Mouse (Mus musculus) forebrain, embryonic 11.5 days (tissue): ENCODE measurements around the gene Neurl4. TPM values are rescaled to one million over a fixed set of nuclear protein-coding genes. Genes with fewer than 3 reads are reported as not detected.

ENCODE experiments used
- ATAC-seq: fragments of 200-750 bp; cut with Nextera tagmentation; replicated peaks from 2 replicates; pipeline ENCODE4 v1.8.0; 2017; ENCODE audit warnings: moderate TSS enrichment; ENCODE audit not compliant: low FRiP score
- DNase-seq: peaks from one replicate; pipeline ENCODE4 v3.0.0-alpha.2; 2017; ENCODE audit warnings: low spot score
- H3K27ac ChIP-seq: fragments of 300-500 bp; sonication (generic); 2 replicates; pipeline ENCODE4 v1.5.1; 2014; ENCODE audit warnings: low read depth, low read length
- H3K27me3 ChIP-seq: fragments of 300-500 bp; sonication (generic); 2 replicates; pipeline ENCODE4 v1.6.1; 2014; ENCODE audit warnings: mild to moderate bottlenecking, low read length, mixed read lengths; ENCODE audit not compliant: control insufficient read depth, insufficient read depth
- H3K36me3 ChIP-seq: fragments of 300-500 bp; sonication (generic); 2 replicates; pipeline ENCODE4 v1.6.1; 2014; ENCODE audit warnings: mild to moderate bottlenecking, low read length, moderate library complexity, mixed read lengths; ENCODE audit not compliant: control insufficient read depth, insufficient read depth
- H3K4me1 ChIP-seq: fragments of 300-500 bp; sonication (generic); replicated peaks from 2 replicates; pipeline ENCODE4 v1.6.1; 2014; ENCODE audit warnings: low read length, mixed read lengths; ENCODE audit not compliant: control insufficient read depth, insufficient read depth
- H3K4me2 ChIP-seq: fragments of 300-500 bp; sonication (generic); 2 replicates; pipeline ENCODE4 v1.6.1; 2014; ENCODE audit warnings: low read depth, mild to moderate bottlenecking, low read length, moderate library complexity, mixed read lengths; ENCODE audit not compliant: severe bottlenecking
- H3K4me3 ChIP-seq: fragments of 300-500 bp; sonication (generic); 2 replicates; pipeline ENCODE4 v1.5.1; 2014; ENCODE audit warnings: low read depth, low read length
- H3K9ac ChIP-seq: fragments of 300-500 bp; sonication (generic); 2 replicates; pipeline ENCODE4 v1.6.1; 2014; ENCODE audit warnings: low read length
- H3K9me3 ChIP-seq: fragments of 300-500 bp; sonication (generic); 2 replicates; pipeline ENCODE4 v1.6.1; 2016; ENCODE audit warnings: low read length, mixed read lengths; ENCODE audit not compliant: control insufficient read depth
- WGBS: fragments of 180-500 bp; shearing (Covaris S2); extraction: QIAGEN DNeasy Blood & Tissue Kit; methylation state at CpG from one replicate; pipeline ENCODE4 v1.1.7; 2014; 5-methylcytosine and 5-hydroxymethylcytosine counted together
- polyA plus RNA-seq: library from polyadenylated mRNA; unstranded; fragments of >200 nt; fragmentation: Nextera tagmentation; extraction: Ambion mirVana; gene quantifications from 2 replicates; pipeline ENCODE4 v1.2.1, GENCODE M21; 2014

The Neurl4 gene
- polyA plus RNA-seq, 1 experiment from 2014 or later = 23.0 TPM

DNA sequence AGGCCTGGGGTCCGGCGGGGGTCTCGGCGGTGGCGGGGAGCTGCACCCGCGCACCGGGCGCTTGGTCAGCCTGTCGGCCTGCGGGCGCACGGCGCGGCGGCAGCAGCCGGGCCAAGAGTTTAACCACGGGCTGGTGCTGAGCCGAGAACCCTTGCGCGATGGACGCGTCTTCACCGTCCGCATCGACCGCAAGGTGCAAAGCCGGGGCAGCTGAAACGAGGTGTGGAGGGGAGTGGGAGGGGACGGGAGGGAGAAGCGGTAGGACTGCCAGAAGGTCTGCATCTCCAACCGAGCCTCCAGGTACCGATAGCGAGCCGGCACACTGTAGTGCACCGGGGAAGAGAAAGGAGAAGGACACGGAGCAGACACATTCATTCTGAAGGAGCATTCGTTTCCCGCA, 1.1 kb downstream of the Neurl4 start:
- Histone ChIP-seq H3K4me2 (peak overlapping the region; percentile 93), H3K9ac (peak overlapping the region; percentile 89), H3K36me3 (peaks cover 8% of the 10 kb centered on the region; the same call in 1 of the 2 replicates), H3K27ac (peak overlapping the region; percentile 96), H3K27me3 (no peaks in the 10 kb centered on the region), H3K4me1 (peaks cover 3% of the 10 kb centered on the region; the same call in 1 of the 2 replicates), H3K9me3 (no peaks in the 10 kb centered on the region), H3K4me3 (peak overlapping the region; percentile 96)
- WGBS = under 1% methylated on average over 39 of the region's 39 CpGs
- ATAC-seq = peak; percentile 5; the same call in 1 of the 2 replicates
- DNase-seq = no peak

DNA sequence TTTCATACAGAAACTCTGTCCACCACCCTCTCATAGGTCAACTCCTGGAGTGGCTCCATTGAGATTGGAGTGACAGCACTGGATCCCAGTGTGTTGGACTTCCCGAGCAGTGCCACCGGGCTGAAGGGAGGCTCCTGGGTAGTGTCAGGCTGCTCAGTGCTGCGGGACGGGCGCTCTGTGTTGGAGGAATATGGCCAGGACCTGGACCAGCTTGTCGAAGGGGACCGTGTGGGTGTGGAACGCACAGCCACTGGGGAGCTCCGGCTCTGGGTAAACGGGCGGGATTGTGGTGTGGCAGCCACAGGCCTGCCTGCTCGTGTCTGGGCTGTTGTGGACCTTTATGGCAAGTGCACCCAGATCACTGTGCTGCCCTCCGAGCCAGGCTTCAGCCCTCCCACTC, 2.1 kb downstream of the Neurl4 start:
- Histone ChIP-seq H3K27ac (no peak overlapping the region), H3K4me1 (peaks cover 3% of the 10 kb centered on the region; the same call in 1 of the 2 replicates), H3K4me2 (peak overlapping the region; percentile 93), H3K9ac (no peak overlapping the region), H3K9me3 (no peaks in the 10 kb centered on the region), H3K4me3 (peak overlapping the region; percentile 96), H3K27me3 (no peaks in the 10 kb centered on the region), H3K36me3 (peaks cover 15% of the 10 kb centered on the region; the same call in 1 of the 2 replicates)
- DNase-seq = no peak
- WGBS = 89% methylated on average over 13 of the region's 13 CpGs
- ATAC-seq = no peak

DNA sequence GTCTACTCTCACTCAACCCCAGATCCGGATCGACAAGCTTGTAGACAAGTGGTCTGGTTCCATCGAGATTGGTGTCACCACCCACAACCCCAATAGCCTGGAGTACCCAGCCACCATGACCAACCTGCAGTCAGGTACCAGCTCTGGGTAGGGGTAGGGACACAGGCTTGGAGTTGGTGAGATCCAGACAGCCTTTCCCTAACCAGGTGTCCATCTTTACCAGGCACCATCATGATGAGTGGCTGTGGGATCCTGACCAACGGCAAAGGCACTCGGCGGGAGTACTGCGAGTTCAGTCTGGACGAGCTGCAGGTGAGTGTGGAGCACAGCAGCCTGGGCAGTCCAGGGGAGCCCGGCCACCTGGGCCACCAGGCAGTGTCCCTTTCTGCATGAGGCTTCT, 3.4 kb downstream of the Neurl4 start:
- no peaks in the 10 kb centered on the region for H3K27me3 ChIP-seq
- peaks cover 3% of the 10 kb centered on the region; the same call in 1 of the 2 replicates for H3K4me1 ChIP-seq
- H3K9me3 ChIP-seq = no peaks in the 10 kb centered on the region
- H3K4me2 ChIP-seq = no peak overlapping the region
- H3K27ac ChIP-seq = no peak overlapping the region
- H3K36me3 ChIP-seq = peaks cover 27% of the 10 kb centered on the region; the same call in 1 of the 2 replicates
- WGBS = 94% methylated on average over 9 of the region's 9 CpGs
- H3K9ac ChIP-seq = no peak overlapping the region
- no peak for DNase-seq
- no peak overlapping the region for H3K4me3 ChIP-seq
- ATAC-seq = no peak

DNA sequence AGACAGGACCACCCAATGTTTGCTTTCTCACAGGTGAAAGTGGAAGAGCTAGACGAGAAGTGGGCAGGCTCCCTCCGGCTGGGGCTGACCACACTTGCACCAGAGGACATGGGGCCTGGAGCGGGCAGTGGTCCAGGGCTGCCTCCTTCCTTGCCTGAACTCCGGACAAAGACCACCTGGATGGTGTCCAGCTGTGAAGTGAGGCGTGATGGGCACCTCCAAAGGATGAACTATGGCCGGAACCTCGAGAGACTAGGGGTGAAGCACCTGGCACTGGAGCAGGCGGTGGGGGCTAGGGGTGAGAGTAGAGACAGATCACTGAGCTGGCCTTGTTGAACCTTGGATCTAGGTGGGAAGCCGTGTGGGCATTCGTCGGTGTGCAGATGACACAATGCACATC, 7.8 kb downstream of the Neurl4 start:
- WGBS = 97% methylated on average over 11 of the region's 11 CpGs
- Histone ChIP-seq H3K9me3 (no peaks in the 10 kb centered on the region), H3K27me3 (no peaks in the 10 kb centered on the region), H3K4me2 (no peak overlapping the region), H3K9ac (no peak overlapping the region), H3K4me1 (peaks cover 3% of the 10 kb centered on the region; the same call in 1 of the 2 replicates), H3K27ac (no peak overlapping the region), H3K4me3 (no peak overlapping the region), H3K36me3 (peaks cover 42% of the 10 kb centered on the region)
- ATAC-seq (no peak), DNase-seq (no peak)

DNA sequence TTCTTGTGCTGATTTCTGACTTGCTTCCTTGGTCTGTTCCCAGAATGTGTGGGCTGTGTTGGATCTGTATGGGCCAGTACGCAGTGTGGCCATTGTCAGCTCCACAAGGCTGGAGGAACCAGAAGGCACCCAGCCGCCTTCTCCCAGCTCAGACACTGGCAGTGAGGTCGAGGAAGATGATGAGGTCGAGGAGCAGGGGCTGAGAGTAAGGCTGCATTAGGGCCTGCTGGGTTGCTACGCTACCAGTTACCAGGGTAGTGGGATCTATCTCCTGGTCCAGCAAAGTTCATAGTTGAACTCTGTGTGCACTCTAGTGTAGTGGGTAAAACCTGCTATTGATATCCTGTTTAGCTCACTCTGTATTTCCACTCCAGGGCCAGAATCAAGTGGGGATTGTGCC, 8.3 kb downstream of the Neurl4 start:
- Histone ChIP-seq H3K27ac (no peak overlapping the region), H3K36me3 (peaks cover 42% of the 10 kb centered on the region), H3K4me1 (peaks cover 3% of the 10 kb centered on the region; the same call in 1 of the 2 replicates), H3K4me3 (no peak overlapping the region), H3K27me3 (no peaks in the 10 kb centered on the region), H3K9ac (no peak overlapping the region), H3K9me3 (no peaks in the 10 kb centered on the region), H3K4me2 (no peak overlapping the region)
- WGBS = 92% methylated on average over 5 of the region's 5 CpGs
- ATAC-seq (no peak), DNase-seq (no peak)

DNA sequence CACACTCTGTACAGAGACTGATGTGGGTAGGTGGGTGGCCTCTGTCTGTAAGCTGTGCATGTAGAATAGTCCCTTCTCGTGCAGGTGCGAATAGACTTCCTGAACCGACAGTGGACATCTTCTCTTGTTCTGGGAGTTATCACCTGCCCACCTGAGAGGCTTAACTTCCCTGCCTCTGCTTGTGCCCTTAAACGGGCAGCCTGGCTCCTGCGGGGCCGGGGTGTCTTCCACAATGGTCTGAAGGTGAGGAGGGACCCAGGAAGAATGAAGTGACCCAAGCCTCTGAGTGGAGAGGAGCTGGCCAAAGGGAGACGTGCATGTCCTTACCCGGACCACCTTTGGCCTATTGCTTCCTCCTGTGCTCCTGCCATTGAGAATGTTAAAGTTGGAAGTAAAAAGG, 9.3 kb downstream of the Neurl4 start:
- no peaks in the 10 kb centered on the region for H3K27me3 ChIP-seq
- no peak for ATAC-seq
- peaks cover 42% of the 10 kb centered on the region for H3K36me3 ChIP-seq
- 95% methylated on average over 8 of the region's 8 CpGs for WGBS
- H3K4me1 ChIP-seq = peaks cover 11% of the 10 kb centered on the region
- no peak overlapping the region for H3K4me2 ChIP-seq
- H3K9me3 ChIP-seq = no peaks in the 10 kb centered on the region
- no peak overlapping the region for H3K9ac ChIP-seq
- DNase-seq = no peak
- H3K4me3 ChIP-seq = no peak overlapping the region
- no peak overlapping the region for H3K27ac ChIP-seq

DNA sequence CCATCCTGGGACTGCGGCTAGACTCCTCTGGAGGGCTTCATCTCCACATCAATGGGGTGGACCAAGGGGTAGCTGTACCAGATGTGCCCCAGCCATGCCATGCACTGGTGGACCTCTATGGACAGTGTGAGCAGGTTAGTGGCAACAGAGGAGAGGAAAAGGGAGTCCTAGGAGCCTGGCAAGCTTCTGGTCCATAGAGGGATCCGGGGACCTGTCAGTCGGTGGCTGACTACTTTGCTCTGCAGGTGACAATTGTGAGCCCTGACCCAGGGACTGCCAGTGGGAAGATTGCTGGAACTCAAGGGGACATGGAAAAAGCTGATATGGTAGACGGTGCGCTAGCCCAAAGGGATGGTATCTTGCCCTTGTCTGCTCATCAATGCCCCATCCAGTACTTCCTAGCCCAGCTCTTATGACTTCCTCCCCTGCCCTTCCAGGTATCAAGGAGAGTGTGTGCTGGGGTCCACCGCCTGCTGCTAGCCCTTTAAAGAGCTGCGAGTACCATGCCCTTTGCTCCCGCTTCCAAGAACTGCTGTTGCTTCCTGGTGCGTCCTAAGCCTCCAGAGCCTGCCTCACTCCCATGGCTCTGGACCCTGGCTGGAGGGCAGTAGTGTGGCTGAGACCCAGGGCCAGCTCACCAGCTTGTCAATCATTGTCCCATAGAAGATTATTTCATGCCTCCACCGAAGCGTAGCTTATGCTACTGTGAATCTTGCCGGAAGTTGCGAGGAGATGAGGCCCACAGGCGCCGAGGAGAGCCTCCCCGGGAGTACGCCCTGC, 10.1 kb downstream of the Neurl4 start:
- H3K27ac ChIP-seq = no peak overlapping the region
- DNase-seq (no peak), ATAC-seq (no peak)
- peaks cover 15% of the 10 kb centered on the region for H3K4me1 ChIP-seq
- H3K9ac ChIP-seq = no peak overlapping the region
- H3K4me2 ChIP-seq = no peak overlapping the region
- peaks cover 42% of the 10 kb centered on the region for H3K36me3 ChIP-seq
- 91% methylated on average over 17 of the region's 17 CpGs for WGBS
- no peaks in the 10 kb centered on the region for H3K27me3 ChIP-seq
- H3K4me3 ChIP-seq = no peak overlapping the region; the same call in 1 of the 2 replicates
- no peaks in the 10 kb centered on the region for H3K9me3 ChIP-seq

DNA sequence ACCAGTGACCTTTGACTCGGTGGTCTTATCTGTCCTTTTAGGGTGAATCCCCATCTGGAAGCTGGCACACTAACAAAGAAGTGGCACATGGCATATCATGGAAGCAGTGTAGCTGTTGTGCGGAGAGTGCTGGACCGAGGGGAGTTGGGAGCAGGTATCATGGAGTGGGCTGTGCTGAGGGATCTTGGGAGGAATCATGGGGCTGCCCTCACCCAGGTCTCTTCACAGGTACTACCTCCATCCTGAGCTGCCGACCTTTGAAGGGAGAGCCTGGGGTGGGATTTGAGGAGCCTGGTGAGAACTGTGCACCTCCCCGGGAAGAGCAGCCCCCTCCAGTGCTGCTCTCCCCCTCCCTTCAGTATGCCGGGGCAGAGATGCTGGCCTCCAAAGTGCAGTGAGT, 10.8 kb downstream of the Neurl4 start:
- DNase-seq (no peak), ATAC-seq (no peak)
- H3K4me2 ChIP-seq = no peak overlapping the region
- peaks cover 42% of the 10 kb centered on the region for H3K36me3 ChIP-seq
- no peak overlapping the region for H3K27ac ChIP-seq
- peaks cover 18% of the 10 kb centered on the region for H3K4me1 ChIP-seq
- no peak overlapping the region for H3K4me3 ChIP-seq
- no peaks in the 10 kb centered on the region for H3K27me3 ChIP-seq
- H3K9me3 ChIP-seq = no peaks in the 10 kb centered on the region
- 86% methylated on average over 6 of the region's 6 CpGs for WGBS
- H3K9ac ChIP-seq = no peak overlapping the region
